In the genomic region with DNA sequence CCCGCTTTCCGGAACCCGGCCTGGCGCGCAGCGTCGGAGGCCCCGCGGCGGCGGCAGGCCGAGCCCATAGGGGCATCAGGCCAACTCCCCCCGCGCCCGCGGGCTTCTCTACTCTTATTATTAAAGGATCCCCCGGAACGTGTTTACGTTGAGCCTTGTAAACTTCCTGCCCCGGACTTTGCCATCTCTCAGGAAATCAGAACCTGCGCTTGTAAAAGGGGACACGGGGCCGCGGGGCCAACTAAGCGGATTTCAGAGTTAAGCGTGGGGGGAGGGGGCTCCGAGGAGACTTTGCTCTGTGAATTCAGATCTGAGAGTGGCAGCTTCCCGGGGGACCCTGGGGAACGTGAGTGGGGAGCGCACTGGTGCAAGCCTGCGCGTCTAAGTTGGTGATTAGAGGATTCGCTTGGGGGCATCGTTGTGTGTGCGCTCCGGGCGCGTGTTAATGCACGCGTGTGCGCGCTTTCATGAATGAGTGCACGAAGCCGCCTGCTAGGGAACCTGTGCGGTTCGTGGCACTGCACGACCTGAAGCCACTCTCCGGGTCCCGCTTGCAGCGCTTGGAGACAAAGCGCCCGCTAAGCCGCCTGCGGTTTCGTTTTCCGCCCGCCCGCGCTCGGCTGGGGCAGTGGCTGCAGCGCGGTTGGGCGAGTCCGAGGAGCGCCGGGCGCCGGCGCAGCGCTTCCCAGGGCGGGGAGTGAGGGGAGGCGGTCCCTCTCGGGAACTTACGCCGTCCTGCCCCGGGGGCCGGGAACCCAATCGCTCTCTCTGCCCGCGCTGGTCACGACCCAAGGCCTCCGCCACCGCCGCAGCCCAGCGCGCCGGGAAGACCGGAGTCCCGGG, we compare ENCODE assay signal across 8 mouse cellular contexts. TPM values are rescaled to one million over a fixed set of nuclear protein-coding genes. Genes with fewer than 3 reads are reported as not detected.
DNase-seq lines count a peak whose midpoint lies in the region; ATAC-seq lines count a peak whose summit lies in the region.

No protein-coding gene starts in this region.

- no peaks in the 10 kb centered on the region for H3K36me3 ChIP-seq in forebrain, embryonic 16.5 days (ENCODE audit: control insufficient read depth, insufficient read depth)
- H3K36me3 ChIP-seq in hindbrain, embryonic 11.5 days (ENCODE audit: control insufficient read depth, insufficient read depth, low read length), result no peaks in the 10 kb centered on the region

- DNase-seq in thymus, postnatal 4 days, result peak; percentile 41
- no peak for DNase-seq in thymus, postnatal 0 days (ENCODE audit: low spot score)
- DNase-seq in hindbrain, embryonic 11.5 days (ENCODE audit: low spot score), result peak; percentile 76
- peak; percentile 56 for DNase-seq in liver
- peak; percentile 82 for DNase-seq in neural tube, embryonic 10.5 days (ENCODE audit: extremely low spot score, low spot score)
- no peak for DNase-seq in B cell, adult 2 months
- DNase-seq in thymus, postnatal 10 days (ENCODE audit: low spot score in 2 of 2), result no peak

- H3K9ac ChIP-seq in forebrain, embryonic 16.5 days (replicated peaks; ENCODE audit: low read depth, low read length), result no peak overlapping the region
- no peak overlapping the region for H3K9ac ChIP-seq in hindbrain, embryonic 11.5 days (ENCODE audit: low read depth, low read length)

- no peaks in the 10 kb centered on the region for H3K9me3 ChIP-seq in forebrain, embryonic 16.5 days (ENCODE audit: control insufficient read depth, low read length)
- no peaks in the 10 kb centered on the region for H3K9me3 ChIP-seq in hindbrain, embryonic 11.5 days (ENCODE audit: control insufficient read depth, low read length)

- peak; percentile 43 for ATAC-seq in forebrain, embryonic 16.5 days
- ATAC-seq in hindbrain, embryonic 11.5 days (ENCODE audit: low FRiP score), result no peak; the same call in 1 of the 2 replicates

- WGBS in forebrain, embryonic 16.5 days, result under 1% methylated on average over 88 of the region's 89 CpGs
- WGBS in hindbrain, embryonic 11.5 days, result under 1% methylated on average over 89 of the region's 89 CpGs

- peaks cover 92% of the 10 kb centered on the region for H3K27me3 ChIP-seq in forebrain, embryonic 16.5 days (replicated peaks; ENCODE audit: control insufficient read depth, insufficient read depth, low read length)
- H3K27me3 ChIP-seq in hindbrain, embryonic 11.5 days (ENCODE audit: control insufficient read depth, insufficient read depth, low read length), result peaks cover 95% of the 10 kb centered on the region

- H3K27ac ChIP-seq in forebrain, embryonic 16.5 days (ENCODE audit: low read length), result no peak overlapping the region
- no peak overlapping the region for H3K27ac ChIP-seq in hindbrain, embryonic 11.5 days (ENCODE audit: low read depth, low read length)

- peak overlapping the region; percentile 60 for H3K4me2 ChIP-seq in forebrain, embryonic 16.5 days (ENCODE audit: low read length)
- peak overlapping the region; percentile 84 for H3K4me2 ChIP-seq in hindbrain, embryonic 11.5 days (replicated peaks; ENCODE audit: low read depth, low read length)

- H3K4me1 ChIP-seq in forebrain, embryonic 16.5 days (replicated peaks; ENCODE audit: control insufficient read depth, insufficient read depth, low read length), result peaks cover 22% of the 10 kb centered on the region
- peaks cover 13% of the 10 kb centered on the region for H3K4me1 ChIP-seq in hindbrain, embryonic 11.5 days (replicated peaks; ENCODE audit: control insufficient read depth, insufficient read depth, low read length)

- peak overlapping the region; percentile 40 for H3K4me3 ChIP-seq in forebrain, embryonic 16.5 days (replicated peaks; ENCODE audit: low read length)
- H3K4me3 ChIP-seq in hindbrain, embryonic 11.5 days (ENCODE audit: low read depth, low read length), result peak overlapping the region; percentile 37

RNA-seq across cellular contexts. Expression of a gene that starts 0.9 kb away (rescaled TPM):
- polyA plus RNA-seq in thymus, postnatal 0 days (2015; fragmentation: Nextera tagmentation; extraction: Ambion mirVana), result 0.12 and 0.16 TPM in 2 replicates
- polyA plus RNA-seq in forebrain, embryonic 16.5 days (2015; fragmentation: Nextera tagmentation; extraction: Ambion mirVana), result 0.91 and 1.1 TPM in 2 replicates
- 2.1 and 2.3 TPM in 2 replicates for polyA plus RNA-seq in hindbrain, embryonic 11.5 days (2014; fragmentation: Nextera tagmentation; extraction: Ambion mirVana)

RNA-seq across cellular contexts. Expression of a gene that starts 24.9 kb away (rescaled TPM):
- 36.4 and 37.1 TPM in 2 replicates for polyA plus RNA-seq in thymus, postnatal 0 days (2015; fragmentation: Nextera tagmentation; extraction: Ambion mirVana)
- polyA plus RNA-seq in forebrain, embryonic 16.5 days (2015; fragmentation: Nextera tagmentation; extraction: Ambion mirVana), result 51.8 and 60.0 TPM in 2 replicates
- polyA plus RNA-seq in hindbrain, embryonic 11.5 days (2014; fragmentation: Nextera tagmentation; extraction: Ambion mirVana), result 53.5 and 56.1 TPM in 2 replicates

RNA-seq across cellular contexts. Expression of a gene that starts 32.7 kb away (rescaled TPM):
- polyA plus RNA-seq in thymus, postnatal 0 days (2015; fragmentation: Nextera tagmentation; extraction: Ambion mirVana), result 0.31 and 0.39 TPM in 2 replicates
- polyA plus RNA-seq in forebrain, embryonic 16.5 days (2015; fragmentation: Nextera tagmentation; extraction: Ambion mirVana), result 1.7 and 2.5 TPM in 2 replicates
- 6.8 and 8.0 TPM in 2 replicates for polyA plus RNA-seq in hindbrain, embryonic 11.5 days (2014; fragmentation: Nextera tagmentation; extraction: Ambion mirVana)

RNA-seq across cellular contexts. Expression of a gene that starts 44.4 kb away (rescaled TPM):
- 0.10 and 0.12 TPM in 2 replicates for polyA plus RNA-seq in thymus, postnatal 0 days (2015; fragmentation: Nextera tagmentation; extraction: Ambion mirVana)
- 0.15 TPM in 1 of 2 replicates, not detected in the other for polyA plus RNA-seq in forebrain, embryonic 16.5 days (2015; fragmentation: Nextera tagmentation; extraction: Ambion mirVana)
- 0.73 and 1.9 TPM in 2 replicates for polyA plus RNA-seq in hindbrain, embryonic 11.5 days (2014; fragmentation: Nextera tagmentation; extraction: Ambion mirVana)

Comparison
In these comparisons a context has a peak if more than half of its experiments do, and no peak if none do; other contexts are left out.
1. DNase-seq: peak in thymus, postnatal 4 days (single experiment), hindbrain, embryonic 11.5 days (single experiment), liver (single experiment) and neural tube, embryonic 10.5 days (single experiment); none in thymus, postnatal 0 days (single experiment), B cell, adult 2 months (0 of 2) and thymus, postnatal 10 days (0 of 2).